Mouse (Mus musculus) embryo, embryonic 9.5 days (tissue): ENCODE measurements at regions not wholly inside any gene's neighbourhood (a gene's known extent, or its start where the extent isn't known, plus 50 kb on each side); places are given as distances from the start of the nearest gene placed in this dataset.
A peak's percentile ranks its signal among the peaks of the same experiment; 100 is the strongest.

ENCODE experiments used
- DNase-seq: peaks from one replicate; pipeline ENCODE4 v3.0.0-alpha.2; 2017; ENCODE audit errors: extremely low spot score

DNA sequence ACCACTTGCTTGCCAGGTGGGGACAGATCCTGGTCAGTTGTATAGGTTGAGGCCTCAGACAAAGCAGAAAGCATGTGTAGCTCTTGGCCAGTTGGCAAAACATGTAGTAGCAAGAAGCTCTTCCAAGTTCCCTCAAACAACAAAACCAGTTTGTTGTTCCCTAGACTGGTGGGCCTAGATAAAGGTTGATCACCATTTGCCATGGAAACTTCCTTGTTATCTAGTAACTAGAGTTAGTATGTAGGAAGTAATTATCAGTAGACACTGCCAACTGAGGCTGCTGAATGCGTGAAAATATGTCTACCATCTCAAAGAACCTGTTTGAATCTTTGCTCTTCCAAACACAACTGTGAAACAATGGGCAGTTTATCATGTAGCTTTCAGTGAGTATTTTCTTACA lies 1098.7 kb downstream of the Pcdh18 start:
- DNase-seq, result no peak

- no peak for DNase-seq
These were observed 1102.0 kb downstream of the Pcdh18 start for GRCm38 (mm10) chr3:48655084-48655483.

DNA sequence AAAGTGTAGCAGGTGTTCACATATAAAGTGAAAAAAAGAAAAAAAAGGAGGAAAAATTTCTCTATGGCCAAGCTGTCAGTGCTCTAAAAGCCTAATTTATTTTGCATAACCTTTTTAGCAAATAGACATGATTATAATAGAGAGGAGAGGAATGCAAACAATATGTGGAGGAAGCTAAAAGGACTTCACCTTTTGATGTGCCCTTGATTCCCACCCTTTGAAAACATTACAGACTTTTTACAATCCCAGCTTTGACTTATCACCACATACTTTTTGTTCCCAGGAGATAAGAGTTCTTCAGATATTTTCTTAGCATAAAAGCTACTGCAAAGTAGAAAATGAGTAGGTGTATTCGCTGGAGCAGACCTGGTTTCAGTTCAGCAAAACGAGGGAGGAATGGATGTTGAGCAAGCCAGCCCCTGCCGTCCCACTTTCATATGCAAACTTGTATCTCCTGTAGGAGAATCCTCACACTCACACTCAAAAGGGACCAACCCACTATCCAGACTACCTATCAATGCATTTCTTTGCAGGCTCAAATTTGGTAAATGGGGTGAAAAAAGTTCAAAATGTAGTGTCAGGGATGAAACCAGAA lies 1125.1 kb downstream of the Pcdh18 start:
- no peak for DNase-seq

GRCm38 (mm10) chr3:48608933-48609332 lies 1148.2 kb downstream of the Pcdh18 start:
- DNase-seq, result no peak

DNA sequence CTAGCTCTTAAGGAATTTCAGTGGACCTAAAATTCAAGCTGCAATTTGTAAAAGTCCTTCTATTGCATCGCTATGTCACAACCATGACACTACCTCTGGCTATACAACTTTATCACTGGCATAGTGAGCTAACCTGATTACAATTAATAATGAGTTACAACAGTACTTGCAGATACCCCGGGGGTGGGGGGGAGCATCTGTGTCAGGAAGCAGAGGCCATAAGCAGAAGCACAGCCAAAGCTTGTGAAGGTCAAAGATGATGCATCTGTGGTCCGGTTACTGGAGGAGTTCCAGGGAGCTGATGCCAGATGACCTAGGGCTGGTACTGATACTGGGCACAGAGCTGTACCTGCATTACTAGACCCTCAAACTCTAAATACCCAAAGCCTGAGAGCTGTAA lies 1152.3 kb downstream of the Pcdh18 start:
- no peak for DNase-seq

DNA sequence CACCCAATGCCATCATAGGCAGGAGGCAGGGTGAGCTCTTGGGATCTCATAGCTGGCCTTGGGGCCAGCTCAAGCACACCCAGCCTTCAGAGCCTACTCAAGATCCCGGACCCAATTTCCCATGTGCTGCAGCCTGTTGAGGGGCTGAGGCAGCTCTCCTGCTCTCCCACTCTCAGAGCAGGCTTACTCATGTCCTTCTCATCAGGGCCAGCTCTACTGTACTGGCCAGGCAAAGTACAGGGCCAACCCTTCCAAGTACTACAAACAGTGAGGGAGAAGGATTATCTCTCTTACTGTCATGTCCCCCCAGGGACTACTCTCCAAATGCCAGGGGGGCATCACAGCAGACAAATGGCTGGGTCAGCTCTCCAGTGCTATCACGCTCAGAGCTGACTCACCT lies 1169.8 kb downstream of the Pcdh18 start:
- no peak for DNase-seq

GRCm38 (mm10) chr3:48586145-48586544 lies 1171.0 kb downstream of the Pcdh18 start:
- peak; percentile 6 for DNase-seq

GRCm38 (mm10) chr3:48584340-48584739 lies 1172.8 kb downstream of the Pcdh18 start:
- no peak for DNase-seq

- DNase-seq, result no peak
These were observed 1174.6 kb downstream of the Pcdh18 start for GRCm38 (mm10) chr3:48582521-48582920.

- DNase-seq, result no peak
These were observed 1177.2 kb downstream of the Pcdh18 start for GRCm38 (mm10) chr3:48579971-48580370.

DNA sequence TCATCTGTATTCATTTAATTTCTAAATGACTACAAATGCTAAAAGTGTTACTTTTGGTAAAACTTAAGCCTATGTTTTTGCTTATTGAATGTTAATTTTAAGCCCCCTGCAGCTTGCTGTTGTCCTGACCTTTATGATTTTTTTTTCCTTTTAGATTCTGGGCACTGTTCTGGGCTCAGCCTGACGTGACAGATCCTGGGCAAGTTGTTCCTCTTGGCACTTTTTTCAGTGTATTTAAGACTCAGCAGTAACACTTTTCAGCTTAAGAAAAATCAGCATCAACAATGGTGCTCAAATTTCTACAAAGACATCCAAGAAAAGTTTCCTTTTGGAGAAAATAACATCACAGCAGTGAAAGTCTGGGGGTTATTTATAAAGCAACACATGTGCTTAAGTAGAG lies 1177.9 kb downstream of the Pcdh18 start:
- DNase-seq, result no peak

DNA sequence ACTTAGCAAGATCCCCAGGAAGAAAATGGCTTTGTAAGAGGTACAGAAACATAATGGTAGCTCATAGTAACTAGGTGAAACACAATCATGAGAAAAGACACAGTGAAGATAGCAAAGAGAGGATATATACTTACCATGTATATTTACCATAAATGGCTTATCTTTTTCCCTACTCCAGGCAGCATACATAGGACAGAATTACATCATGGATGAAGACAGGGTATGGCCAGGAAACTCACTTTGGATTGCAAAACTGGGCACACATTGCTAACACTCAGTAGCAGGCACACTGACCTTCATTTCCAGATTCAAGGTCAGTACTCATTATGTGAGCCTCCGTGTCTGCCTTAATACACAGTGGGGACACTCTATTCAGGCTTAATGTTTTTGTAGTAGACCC lies 1210.5 kb downstream of the Pcdh18 start:
- DNase-seq, result no peak

DNA sequence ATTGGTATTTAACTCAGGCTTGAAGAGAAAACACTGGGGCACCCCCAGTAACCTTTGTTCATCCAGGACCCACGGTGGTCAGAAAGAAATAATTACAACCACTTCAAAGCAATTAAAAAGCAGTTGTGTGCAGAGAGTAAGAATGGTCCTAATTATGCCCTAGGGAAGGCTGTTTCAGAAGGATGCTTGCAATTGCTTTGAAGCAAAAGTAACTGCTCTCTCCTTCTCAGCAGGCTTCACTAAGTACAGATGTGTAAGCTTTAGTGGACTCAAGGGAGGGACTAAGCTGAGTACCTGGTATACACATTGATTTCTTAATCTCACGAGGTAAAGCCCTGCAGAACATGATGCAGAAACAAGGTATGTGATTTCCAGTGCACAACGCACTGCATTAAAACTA lies 1242.1 kb downstream of the Pcdh18 start:
- DNase-seq, result peak; percentile 7

- no peak for DNase-seq
These were observed 1253.1 kb downstream of the Pcdh18 start for GRCm38 (mm10) chr3:48503996-48504395.

DNA sequence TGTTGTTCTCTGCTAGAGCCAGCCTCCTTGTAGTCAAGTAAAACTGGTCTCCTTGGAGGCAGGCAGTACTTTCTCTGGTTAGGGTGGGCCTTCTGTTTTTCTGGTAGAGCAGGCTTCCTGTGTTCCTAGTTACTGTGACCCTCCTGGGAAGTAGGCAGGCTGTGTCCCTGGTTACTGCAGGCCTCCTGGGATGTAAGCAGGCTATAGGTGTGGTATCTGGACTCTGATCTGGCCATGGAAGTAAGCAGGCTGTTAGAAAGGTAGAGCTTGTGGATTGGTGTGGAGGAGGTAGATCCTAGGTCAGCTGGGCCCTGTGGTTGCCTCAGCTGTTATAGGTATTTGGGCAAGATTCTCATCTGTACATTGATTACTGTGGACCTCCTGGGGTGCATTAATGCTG lies 1292.4 kb downstream of the Pcdh18 start:
- no peak for DNase-seq

DNA sequence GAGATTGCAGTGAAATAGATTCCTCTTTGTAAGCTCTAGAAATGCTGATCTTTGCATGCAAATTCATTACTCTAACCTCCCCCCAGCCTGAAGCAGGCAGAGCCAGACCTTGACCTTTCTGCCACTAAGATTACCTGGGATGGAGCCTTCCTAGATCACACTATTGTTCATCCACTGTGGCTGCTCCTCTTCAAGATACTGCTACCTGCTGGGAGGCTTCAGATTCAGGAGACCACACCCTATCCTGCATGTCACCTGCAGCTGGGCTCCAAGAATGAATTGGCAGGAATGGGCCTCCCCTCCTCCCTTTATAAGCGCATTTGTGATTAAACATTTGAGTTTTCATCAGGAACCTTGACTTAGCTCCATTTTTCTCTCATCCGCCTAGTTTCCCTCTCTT lies 1315.2 kb downstream of the Pcdh18 start:
- no peak for DNase-seq

GRCm38 (mm10) chr3:48429406-48430033 lies 1327.6 kb downstream of the Pcdh18 start:
- no peak for DNase-seq

- no peak for DNase-seq
These were observed 1367.3 kb downstream of the Pcdh18 start for GRCm38 (mm10) chr3:48389862-48390261.
